Mouse (Mus musculus): ENCODE data around the gene Ano1. TPM values are rescaled to one million over a fixed set of nuclear protein-coding genes. Genes with fewer than 3 reads are reported as not detected.

Ano1 gene
- total and polyA plus RNA-seq, 2 experiments from 2014 or later = 5.8 to 8.3 TPM

GRCm38 (mm10) chr7:144630622-144631021, 121.2 kb downstream of the Ano1 start:
- Histone ChIP-seq H3K27me3 (ENCODE audit: insufficient read depth, low read length) (no peaks in the 10 kb centered on the region), H3K36me3 (ENCODE audit: insufficient read depth, low read length) (no peaks in the 10 kb centered on the region), H3K9me3 (ENCODE audit: low read length) (no peaks in the 10 kb centered on the region), H3K4me2 (ENCODE audit: low read depth, low read length) (no peak overlapping the region), H3K4me1 (ENCODE audit: insufficient read depth, low read length) (0 out of 2 replicates have a peak, but pooled peaks cover 3% of the 10 kb centered on the region), H3K9ac (replicated peaks; ENCODE audit: low read length) (no peak overlapping the region), H3K4me3 (ENCODE audit: low read length) (no peak overlapping the region), H3K27ac (no peak overlapping the region)
- ATAC-seq = no peak
- no peak for DNase-seq (ENCODE audit: low spot score)
- no peak for TF ChIP-seq CTCF (IDR thresholded peaks at IDR 0.05; ENCODE audit: low read depth)
- WGBS = 73% methylated on average over 3 of the region's 3 CpGs

- no peak overlapping the region for H3K4me2 ChIP-seq (ENCODE audit: low read depth, low read length)
- H3K4me1 ChIP-seq (ENCODE audit: insufficient read depth, low read length) = 0 out of 2 replicates have a peak, but pooled peaks cover 3% of the 10 kb centered on the region
- no peak overlapping the region for H3K9ac ChIP-seq (replicated peaks; ENCODE audit: low read length)
- no peaks in the 10 kb centered on the region for H3K9me3 ChIP-seq (ENCODE audit: low read length)
- TF ChIP-seq CTCF (IDR thresholded peaks at IDR 0.05; ENCODE audit: low read depth) = no peak
- no peak overlapping the region for H3K4me3 ChIP-seq (ENCODE audit: low read length)
- 10% methylated on average over 3 of the region's 3 CpGs for WGBS
- H3K27ac ChIP-seq = peak overlapping the region; percentile 64
- ATAC-seq = peak; percentile 92
- H3K27me3 ChIP-seq (ENCODE audit: insufficient read depth, low read length) = no peaks in the 10 kb centered on the region
- H3K36me3 ChIP-seq (ENCODE audit: insufficient read depth, low read length) = no peaks in the 10 kb centered on the region
- peak; percentile 85 for DNase-seq (ENCODE audit: low spot score)
Observed at GRCm38 (mm10) chr7:144628334-144628915, 123.3 kb downstream of the Ano1 start.

GRCm38 (mm10) chr7:144627606-144628333, 124.0 kb downstream of the Ano1 start:
- H3K4me1 ChIP-seq (ENCODE audit: insufficient read depth, low read length) = 0 out of 2 replicates have a peak, but pooled peaks cover 3% of the 10 kb centered on the region
- H3K27ac ChIP-seq = peak overlapping the region; percentile 64
- H3K9ac ChIP-seq (replicated peaks; ENCODE audit: low read length) = no peak overlapping the region
- 18% methylated on average over 13 of the region's 13 CpGs for WGBS
- H3K36me3 ChIP-seq (ENCODE audit: insufficient read depth, low read length) = no peaks in the 10 kb centered on the region
- DNase-seq (ENCODE audit: low spot score) = peak; percentile 25
- no peak overlapping the region for H3K4me3 ChIP-seq (ENCODE audit: low read length)
- H3K9me3 ChIP-seq (ENCODE audit: low read length) = no peaks in the 10 kb centered on the region
- H3K4me2 ChIP-seq (ENCODE audit: low read depth, low read length) = no peak overlapping the region
- TF ChIP-seq CTCF (IDR thresholded peaks at IDR 0.05; ENCODE audit: low read depth) = no peak
- H3K27me3 ChIP-seq (ENCODE audit: insufficient read depth, low read length) = no peaks in the 10 kb centered on the region
- ATAC-seq = no peak

- 73% methylated on average over 2 of the region's 2 CpGs for WGBS
- no peak overlapping the region for H3K4me3 ChIP-seq (ENCODE audit: low read length)
- no peak for ATAC-seq
Observed at GRCm38 (mm10) chr7:144626042-144626441, 125.7 kb downstream of the Ano1 start.

GRCm38 (mm10) chr7:144620721-144621681, 130.8 kb downstream of the Ano1 start:
- Histone ChIP-seq H3K4me3 (ENCODE audit: low read length) (no peak overlapping the region), H3K9me3 (ENCODE audit: low read length) (no peaks in the 10 kb centered on the region), H3K27ac (peak overlapping the region; percentile 45; the same call in 1 of the 2 replicates), H3K36me3 (ENCODE audit: insufficient read depth, low read length) (no peaks in the 10 kb centered on the region), H3K9ac (replicated peaks; ENCODE audit: low read length) (no peak overlapping the region), H3K4me1 (ENCODE audit: insufficient read depth, low read length) (peaks cover 8% of the 10 kb centered on the region; the same call in 1 of the 2 replicates), H3K4me2 (ENCODE audit: low read depth, low read length) (no peak overlapping the region), H3K27me3 (ENCODE audit: insufficient read depth, low read length) (no peaks in the 10 kb centered on the region)
- ATAC-seq (peak; percentile 66), DNase-seq (ENCODE audit: low spot score) (peak; percentile 63)
- WGBS = 42% methylated on average over 22 of the region's 22 CpGs
- no peak for TF ChIP-seq CTCF (IDR thresholded peaks at IDR 0.05; ENCODE audit: low read depth)

More at GRCm38 (mm10) chr7:144626042-144626441, 125.7 kb downstream of the Ano1 start:
- no peak overlapping the region for H3K9ac ChIP-seq (replicated peaks; ENCODE audit: low read length)
- no peak for TF ChIP-seq CTCF (IDR thresholded peaks at IDR 0.05; ENCODE audit: low read depth)
- H3K4me2 ChIP-seq (ENCODE audit: low read depth, low read length) = no peak overlapping the region
- no peak overlapping the region; the same call in 1 of the 2 replicates for H3K27ac ChIP-seq
- no peaks in the 10 kb centered on the region for H3K27me3 ChIP-seq (ENCODE audit: insufficient read depth, low read length)
- peak; percentile 35 for DNase-seq (ENCODE audit: low spot score)
- H3K36me3 ChIP-seq (ENCODE audit: insufficient read depth, low read length) = no peaks in the 10 kb centered on the region
- no peaks in the 10 kb centered on the region for H3K9me3 ChIP-seq (ENCODE audit: low read length)
- peaks cover 8% of the 10 kb centered on the region; the same call in 1 of the 2 replicates for H3K4me1 ChIP-seq (ENCODE audit: insufficient read depth, low read length)

- no peak overlapping the region for H3K27ac ChIP-seq
- H3K27me3 ChIP-seq (ENCODE audit: insufficient read depth, low read length) = no peaks in the 10 kb centered on the region
- DNase-seq (ENCODE audit: low spot score) = no peak
- ATAC-seq = no peak
- no peak overlapping the region for H3K4me3 ChIP-seq (ENCODE audit: low read length)
- H3K9me3 ChIP-seq (ENCODE audit: low read length) = no peaks in the 10 kb centered on the region
- no peak for TF ChIP-seq CTCF (IDR thresholded peaks at IDR 0.05; ENCODE audit: low read depth)
- peaks cover 8% of the 10 kb centered on the region; the same call in 1 of the 2 replicates for H3K4me1 ChIP-seq (ENCODE audit: insufficient read depth, low read length)
- no peaks in the 10 kb centered on the region for H3K36me3 ChIP-seq (ENCODE audit: insufficient read depth, low read length)
- H3K4me2 ChIP-seq (ENCODE audit: low read depth, low read length) = no peak overlapping the region
- H3K9ac ChIP-seq (replicated peaks; ENCODE audit: low read length) = no peak overlapping the region
Observed at GRCm38 (mm10) chr7:144620315-144620714, 131.5 kb downstream of the Ano1 start.

Data from hindbrain, postnatal 0 days (tissue).